Mouse (Mus musculus) C2C12 (cell line): ENCODE data around the gene Ccnt2.

Source experiments
- CEBPB ChIP-seq: IDR thresholded peaks from one replicate; pipeline ENCODE4 v1.6.1; 2011; ENCODE audit warnings: low read depth, mild to moderate bottlenecking, control low read depth, moderate library complexity
- CTCF ChIP-seq: IDR thresholded peaks from one replicate; pipeline ENCODE4 v1.5.1; 2011; ENCODE audit not compliant: control insufficient read depth, insufficient read depth, insufficient read length

- no peak for TF ChIP-seq CEBPB
- no peak for TF ChIP-seq CTCF
These were observed 64.6 kb downstream of the Ccnt2 start for GRCm38 (mm10) chr1:127838602-127839001.
